Mouse (Mus musculus) ES-E14 (cell line): ENCODE results near the gene Agap2. TPM values are rescaled to one million over a fixed set of nuclear protein-coding genes. Genes with fewer than 3 reads are reported as not detected.

Experiments used
- DNase-seq: peaks from one replicate; pipeline ENCODE4 v3.0.0-alpha.2; 2013; ENCODE audit warnings: low read depth, low spot score
- H3K27ac ChIP-seq: 2 replicates; pipeline ENCODE4 v1.5.1; 2012; ENCODE audit warnings: low read depth, mild to moderate bottlenecking, low read length, moderate library complexity, mixed read lengths; ENCODE audit not compliant: poor library complexity, insufficient read depth, severe bottlenecking
- H3K36me3 ChIP-seq: 2 replicates; pipeline ENCODE4 v1.6.1; 2012; ENCODE audit warnings: mild to moderate bottlenecking, low read length, moderate library complexity, mixed read lengths; ENCODE audit not compliant: control insufficient read depth, poor library complexity, insufficient read depth, severe bottlenecking
- H3K4me1 ChIP-seq, 2 experiments: fragments of 150-350 bp in 1 of 2; sonication (generic) in 1 of 2; 2 replicates each; pipeline ENCODE4 v1.6.1; 2012; ENCODE audit warnings: low read length in 2 of 2, mild to moderate bottlenecking in 1 of 2, mixed read lengths in 1 of 2; ENCODE audit not compliant: control insufficient read depth in 2 of 2, insufficient read depth in 2 of 2, poor library complexity in 1 of 2
- H3K4me3 ChIP-seq, 2 experiments: fragments of 150-350 bp in 1 of 2; sonication (generic) in 1 of 2; 2 replicates each; pipeline ENCODE4 v1.5.1; 2012; ENCODE audit warnings: low read length in 2 of 2, low read depth in 1 of 2, mild to moderate bottlenecking in 1 of 2, mixed read lengths in 1 of 2; ENCODE audit not compliant: insufficient read depth in 1 of 2, poor library complexity in 1 of 2, severe bottlenecking in 1 of 2
- H3K9ac ChIP-seq: 2 replicates; pipeline ENCODE4 v1.6.1; 2012; ENCODE audit warnings: low read depth, mild to moderate bottlenecking, low read length, mixed read lengths; ENCODE audit not compliant: poor library complexity, insufficient read depth, severe bottlenecking
- H3K9me3 ChIP-seq: fragments of 150-350 bp; sonication (generic); 2 replicates; pipeline ENCODE4 v1.6.1; 2012; ENCODE audit warnings: low read depth, mild to moderate bottlenecking, low read length; ENCODE audit not compliant: control insufficient read depth, insufficient read depth
- CHD2 ChIP-seq: IDR thresholded peaks from 2 replicates; pipeline ENCODE4 v1.6.1; 2014; ENCODE audit warnings: mild to moderate bottlenecking, low read depth, low read length, inconsistent platforms
- HCFC1 ChIP-seq: IDR thresholded peaks from 2 replicates; pipeline ENCODE4 v1.6.1; 2012; ENCODE audit warnings: low read length, inconsistent platforms, borderline replicate concordance; ENCODE audit not compliant: insufficient read depth
- MAFK ChIP-seq: IDR thresholded peaks from 2 replicates; pipeline ENCODE4 v1.6.1; 2014; ENCODE audit warnings: mild to moderate bottlenecking, low read depth, low read length, inconsistent platforms; ENCODE audit not compliant: insufficient read depth
- ZC3H11A ChIP-seq: IDR thresholded peaks from 2 replicates; pipeline ENCODE4 v1.6.1; 2012; ENCODE audit warnings: low read depth, mild to moderate bottlenecking, inconsistent platforms, low read length, borderline replicate concordance
- ZNF384 ChIP-seq: IDR thresholded peaks from 2 replicates; pipeline ENCODE4 v1.6.1; 2012; ENCODE audit warnings: low read depth, low read length, inconsistent platforms
- in situ Hi-C, 2 experiments: fragments of 600-800 bp; cut with MboI; formaldehyde crosslinking; loops; one replicate each; pipeline ENCODE4 v1.15.1; 2025; ENCODE audit warnings: low sequenced_read_pairs in 2 of 2, inconsistent platforms in 1 of 2; ENCODE audit not compliant: unreplicated experiment in 2 of 2
- total RNA-seq: library from RNA; depleted of rRNA; stranded (reverse); fragments of 300-350 nt; gene quantifications from 2 replicates; pipeline ENCODE4 v1.2.3, GENCODE M21; 2012

Gene Agap2
- total RNA-seq, 1 experiment = 1.4 TPM

GRCm38 (mm10) chr10:127066519-127067018, 8.5 kb upstream of the Agap2 start:
- in situ Hi-C loops = no loop called here
- DNase-seq = no peak
- H3K36me3 ChIP-seq = peaks cover 39% of the 10 kb centered on the region
- H3K9me3 ChIP-seq = no peaks in the 10 kb centered on the region
- peaks cover 2 to 10% of the 10 kb centered on the region in 2 experiments; a peak in 3 of 4 replicates for H3K4me1 ChIP-seq
- peak overlapping the region; percentile 36; the same call in 1 of the 2 replicates for H3K9ac ChIP-seq
- no peak overlapping the region for H3K4me3 ChIP-seq
- no peak for TF ChIP-seq HCFC1
- TF ChIP-seq MAFK = no peak
- TF ChIP-seq ZC3H11A = no peak
- no peak for TF ChIP-seq ZNF384
- no peak for TF ChIP-seq CHD2
- H3K27ac ChIP-seq = no peak overlapping the region; the same call in 1 of the 2 replicates

GRCm38 (mm10) chr10:127068360-127069038, 6.6 kb upstream of the Agap2 start:
- no peak for TF ChIP-seq MAFK
- TF ChIP-seq HCFC1 = no peak
- TF ChIP-seq CHD2 = no peak
- TF ChIP-seq ZNF384 = no peak
- no peak for TF ChIP-seq ZC3H11A
- in situ Hi-C loops = no loop called here

GRCm38 (mm10) chr10:127069281-127070189, 5.5 kb upstream of the Agap2 start:
- Histone ChIP-seq H3K4me1 (peaks cover 0 to 10% of the 10 kb centered on the region in 2 experiments; a peak in 2 of 4 replicates), H3K4me3 (peak overlapping the region; percentile 97 to 98), H3K27ac (peak overlapping the region; percentile 89), H3K36me3 (peaks cover 35% of the 10 kb centered on the region), H3K9ac (peak overlapping the region; percentile 97), H3K9me3 (no peaks in the 10 kb centered on the region)
- in situ Hi-C loops = no loop called here
- TF ChIP-seq ZNF384 (no peak), ZC3H11A (no peak)
- DNase-seq = no peak

More at GRCm38 (mm10) chr10:127068360-127069038, 6.6 kb upstream of the Agap2 start:
- H3K9me3 ChIP-seq = no peaks in the 10 kb centered on the region
- peak overlapping the region; percentile 97 to 98; a peak in 3 of 4 replicates for H3K4me3 ChIP-seq
- peaks cover 0 to 10% of the 10 kb centered on the region in 2 experiments; a peak in 2 of 4 replicates for H3K4me1 ChIP-seq
- peaks cover 39% of the 10 kb centered on the region for H3K36me3 ChIP-seq
- no peak for DNase-seq
- H3K9ac ChIP-seq = peak overlapping the region; percentile 97; the same call in 1 of the 2 replicates
- H3K27ac ChIP-seq = no peak overlapping the region

- DNase-seq = peak; percentile 93
- H3K36me3 ChIP-seq = peaks cover 26% of the 10 kb centered on the region
- in situ Hi-C loops = no loop called here
- H3K27ac ChIP-seq = peak within 1 kb of the TSS; percentile 89
- TF ChIP-seq CHD2 (peak; percentile 28; the same call in 1 of the 2 replicates), ZNF384 (peak; percentile 95), ZC3H11A (no peak), HCFC1 (0 out of 2 replicates have a peak, but pooled peaks have one; percentile 55)
- H3K4me3 ChIP-seq = peak within 1 kb of the TSS; percentile 97 to 98
- no peaks in the 10 kb centered on the region for H3K9me3 ChIP-seq
- peaks cover 0 to 6% of the 10 kb centered on the region in 2 experiments; a peak in 2 of 4 replicates for H3K4me1 ChIP-seq
- peak within 1 kb of the TSS; percentile 97 for H3K9ac ChIP-seq
These were observed 4.6 kb upstream of the Agap2 start, which contains the start of gene Tspan31 for GRCm38 (mm10) chr10:127070190-127071121. Gene Tspan31 (minus strand): TSS chr10:127070264.
